Mouse (Mus musculus) MEL (cell line): Measurements from ENCODE around the gene Ezr. TPM values are rescaled to one million over a fixed set of nuclear protein-coding genes. Genes with fewer than 3 reads are reported as not detected.
A peak's percentile ranks its signal among the peaks of the same experiment; 100 is the strongest.

Experiments used
- DNase-seq: peaks from one replicate; pipeline ENCODE4 v3.0.0; 2011; ENCODE audit warnings: low read depth, low spot score
- H3K27ac ChIP-seq: 2 replicates; pipeline ENCODE4 v1.5.1; 2012; ENCODE audit warnings: low read depth, mild to moderate bottlenecking, control low read depth, low read length, moderate library complexity; ENCODE audit not compliant: control insufficient read depth
- H3K27me3 ChIP-seq, 2 experiments: fragments of 150-350 bp in 1 of 2; sonication (generic) in 1 of 2; 2 replicates each; pipeline ENCODE4 v1.6.1; 2012; ENCODE audit warnings: low read length in 2 of 2, mild to moderate bottlenecking in 2 of 2, improper control_type of control experiment in 1 of 2, moderate library complexity in 1 of 2; ENCODE audit not compliant: insufficient read depth in 2 of 2, control insufficient read depth in 1 of 2
- H3K36me3 ChIP-seq, 2 experiments: 2 replicates each; pipeline ENCODE4 v1.6.1; 2012 to 2014; ENCODE audit warnings: low read length in 2 of 2, improper control_type of control experiment in 1 of 2, inconsistent platforms in 1 of 2, mild to moderate bottlenecking in 1 of 2; ENCODE audit not compliant: insufficient read depth in 2 of 2, control insufficient read depth in 1 of 2
- H3K4me1 ChIP-seq, 2 experiments: fragments of 150-350 bp in 1 of 2; sonication (generic) in 1 of 2; 2 replicates each; pipeline ENCODE4 v1.6.1; 2012; ENCODE audit warnings: low read length in 2 of 2, improper control_type of control experiment in 1 of 2, mild to moderate bottlenecking in 1 of 2; ENCODE audit not compliant: insufficient read depth in 2 of 2, control insufficient read depth in 1 of 2
- H3K4me3 ChIP-seq, 2 experiments: fragments of 150-350 bp in 1 of 2; sonication (generic) in 1 of 2; 2 replicates each; pipeline ENCODE4 v1.5.1; 2012; ENCODE audit warnings: low read depth in 2 of 2, low read length in 2 of 2, mild to moderate bottlenecking in 2 of 2, moderate library complexity in 2 of 2, control low read depth in 1 of 2, improper control_type of control experiment in 1 of 2; ENCODE audit not compliant: control insufficient read depth in 1 of 2, insufficient read depth in 1 of 2
- H3K79me2 ChIP-seq: 2 replicates; pipeline ENCODE4 v1.6.1; 2012; ENCODE audit warnings: mild to moderate bottlenecking, low read length, moderate library complexity; ENCODE audit not compliant: control insufficient read depth, poor library complexity, insufficient read depth
- H3K9ac ChIP-seq: 2 replicates; pipeline ENCODE4 v1.6.1; 2012; ENCODE audit warnings: low read depth, mild to moderate bottlenecking, control low read depth, low read length, moderate library complexity; ENCODE audit not compliant: control insufficient read depth, poor library complexity, severe bottlenecking
- H3K9me3 ChIP-seq: fragments of 150-350 bp; sonication (generic); replicated peaks from 2 replicates; pipeline ENCODE4 v1.6.1; 2012; ENCODE audit warnings: mild to moderate bottlenecking, low read length, improper control_type of control experiment, moderate library complexity; ENCODE audit not compliant: insufficient read depth
- BHLHE40 ChIP-seq: IDR thresholded peaks from 2 replicates; pipeline ENCODE4 v1.6.1; 2012; ENCODE audit warnings: low read depth, mild to moderate bottlenecking, inconsistent platforms, low read length, improper control_type of control experiment, borderline replicate concordance
- CHD2 ChIP-seq: IDR thresholded peaks from 2 replicates; pipeline ENCODE4 v1.6.1; 2011; ENCODE audit warnings: low read length, improper control_type of control experiment
- EP300 ChIP-seq, 2 experiments: IDR thresholded peaks; 2 replicates each; pipeline ENCODE4 v1.6.1; 2011; ENCODE audit warnings: improper control_type of control experiment in 2 of 2, low read length in 2 of 2, low read depth in 1 of 2, mild to moderate bottlenecking in 1 of 2
- ETS1 ChIP-seq: IDR thresholded peaks from 2 replicates; pipeline ENCODE4 v1.6.1; 2012; ENCODE audit warnings: low read depth, mild to moderate bottlenecking, inconsistent platforms, low read length, improper control_type of control experiment, moderate library complexity
- GABPA ChIP-seq: IDR thresholded peaks from 2 replicates; pipeline ENCODE4 v1.6.1; 2012; ENCODE audit warnings: low read depth, mild to moderate bottlenecking, inconsistent platforms, low read length, improper control_type of control experiment, moderate library complexity
- GATA1 ChIP-seq: IDR thresholded peaks from 2 replicates; pipeline ENCODE4 v1.6.1; 2011; ENCODE audit warnings: low read depth, low read length, improper control_type of control experiment
- HCFC1 ChIP-seq: IDR thresholded peaks from 2 replicates; pipeline ENCODE4 v1.6.1; 2012; ENCODE audit warnings: low read depth, mild to moderate bottlenecking, inconsistent platforms, low read length, improper control_type of control experiment, moderate library complexity
- JUND ChIP-seq: IDR thresholded peaks from 2 replicates; pipeline ENCODE4 v1.6.1; 2011; ENCODE audit warnings: low read depth, mild to moderate bottlenecking, improper control_type of control experiment, low read length
- KAT2A ChIP-seq: conservative IDR thresholded peaks from 2 replicates; pipeline ENCODE4 v1.6.1; 2012; ENCODE audit warnings: low read depth, low read length, improper control_type of control experiment, inconsistent platforms
- MAZ ChIP-seq: IDR thresholded peaks from 2 replicates; pipeline ENCODE4 v1.6.1; 2012; ENCODE audit warnings: low read depth, mild to moderate bottlenecking, inconsistent platforms, low read length, improper control_type of control experiment
- MEF2A ChIP-seq: IDR thresholded peaks from 2 replicates; pipeline ENCODE4 v1.6.1; 2014; ENCODE audit warnings: low read depth, mild to moderate bottlenecking, inconsistent platforms, low read length, improper control_type of control experiment; ENCODE audit not compliant: poor library complexity, insufficient replicate concordance, severe bottlenecking; ENCODE audit errors: extremely low read depth
- MXI1 ChIP-seq: IDR thresholded peaks from 2 replicates; pipeline ENCODE4 v1.6.1; 2011; ENCODE audit warnings: mild to moderate bottlenecking, low read depth, low read length, improper control_type of control experiment
- MYB ChIP-seq: IDR thresholded peaks from 2 replicates; pipeline ENCODE4 v1.6.1; 2011; ENCODE audit warnings: mild to moderate bottlenecking, low read depth, low read length, improper control_type of control experiment
- MYC ChIP-seq: IDR thresholded peaks from 2 replicates; pipeline ENCODE4 v1.6.1; 2011; ENCODE audit warnings: low read depth, mild to moderate bottlenecking, low read length, improper control_type of control experiment, moderate library complexity
- NELFE ChIP-seq: IDR thresholded peaks from 2 replicates; pipeline ENCODE4 v1.6.1; 2011; ENCODE audit warnings: low read depth, low read length, improper control_type of control experiment
- NRF1 ChIP-seq: IDR thresholded peaks from 2 replicates; pipeline ENCODE4 v1.6.1; 2014; ENCODE audit warnings: low read depth, mild to moderate bottlenecking, inconsistent platforms, low read length, improper control_type of control experiment, moderate library complexity; ENCODE audit not compliant: poor library complexity, insufficient read depth, severe bottlenecking
- RAD21 ChIP-seq: IDR thresholded peaks from 2 replicates; pipeline ENCODE4 v1.6.1; 2011; ENCODE audit warnings: mild to moderate bottlenecking, low read depth, low read length, improper control_type of control experiment
- SIN3A ChIP-seq: IDR thresholded peaks from 2 replicates; pipeline ENCODE4 v1.6.1; 2012; ENCODE audit warnings: low read length, improper control_type of control experiment, inconsistent platforms
- SMC3 ChIP-seq: IDR thresholded peaks from 2 replicates; pipeline ENCODE4 v1.6.1; 2011; ENCODE audit warnings: low read depth, low read length, improper control_type of control experiment
- TAL1 ChIP-seq: IDR thresholded peaks from 2 replicates; pipeline ENCODE4 v1.6.1; 2012; ENCODE audit warnings: mild to moderate bottlenecking, inconsistent platforms, low read length, moderate library complexity, mixed read lengths
- TCF12 ChIP-seq: IDR thresholded peaks from 2 replicates; pipeline ENCODE4 v1.6.1; 2014; ENCODE audit warnings: low read depth, mild to moderate bottlenecking, inconsistent platforms, low read length, improper control_type of control experiment, moderate library complexity
- UBTF ChIP-seq: IDR thresholded peaks from 2 replicates; pipeline ENCODE4 v1.6.1; 2012; ENCODE audit warnings: low read depth, mild to moderate bottlenecking, inconsistent platforms, low read length, improper control_type of control experiment, moderate library complexity, borderline replicate concordance; ENCODE audit not compliant: insufficient read depth
- USF1 ChIP-seq: IDR thresholded peaks from 2 replicates; pipeline ENCODE4 v1.6.1; 2014; ENCODE audit warnings: low read depth, mild to moderate bottlenecking, inconsistent platforms, low read length, improper control_type of control experiment, moderate library complexity
- ZKSCAN1 ChIP-seq: IDR thresholded peaks from 2 replicates; pipeline ENCODE4 v1.6.1; 2012; ENCODE audit warnings: low read depth, mild to moderate bottlenecking, inconsistent platforms, low read length, improper control_type of control experiment, moderate library complexity
- ZMIZ1 ChIP-seq: IDR thresholded peaks from 2 replicates; pipeline ENCODE4 v1.6.1; 2012; ENCODE audit warnings: low read depth, mild to moderate bottlenecking, inconsistent platforms, low read length, improper control_type of control experiment, moderate library complexity
- ZNF384 ChIP-seq: IDR thresholded peaks from 2 replicates; pipeline ENCODE4 v1.6.1; 2012; ENCODE audit warnings: low read depth, mild to moderate bottlenecking, inconsistent platforms, low read length, improper control_type of control experiment
- polyA plus RNA-seq, 2 experiments: library from polyadenylated mRNA; stranded (reverse) in 1 of 2; unstranded in 1 of 2; fragments of >175 nt in 1 of 2; fragments of >200 nt in 1 of 2; gene quantifications; 2 replicates each; pipeline versions ENCODE4 v1.2.1 to v1.2.4; 2012; ENCODE audit warnings: low replicate concordance in 2 of 2, low read depth in 1 of 2; ENCODE audit not compliant: insufficient read length in 2 of 2, insufficient read depth in 1 of 2, missing spikeins in 1 of 2
- total RNA-seq: library from RNA; depleted of rRNA; stranded (reverse); fragments of 300-350 nt; gene quantifications from 2 replicates; pipeline ENCODE4 v1.2.3, GENCODE M21; 2012

Ezr gene
- total and polyA plus RNA-seq, 3 experiments = 48.7 to 88.7 TPM; not detected in 1

DNA sequence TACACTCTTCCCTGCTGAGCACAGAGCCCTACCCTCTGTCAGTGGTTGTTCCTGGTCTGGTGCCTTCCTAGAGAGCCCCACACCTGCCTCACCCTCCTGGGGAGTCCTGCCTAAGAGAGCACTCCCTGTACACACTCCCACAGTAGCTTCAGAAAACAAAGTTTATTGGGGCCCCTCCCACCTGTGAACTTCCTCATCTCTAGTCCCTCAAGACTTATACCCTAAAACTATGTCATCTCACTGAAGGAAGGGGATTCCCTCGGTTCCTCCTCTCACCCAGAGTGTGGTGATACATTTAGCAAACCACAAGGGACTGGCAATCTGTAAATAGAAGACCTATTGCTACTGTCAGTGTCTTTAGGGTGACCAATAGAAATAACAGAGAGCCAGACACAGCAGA is 33.6 kb upstream of the Ezr start:
- Histone ChIP-seq H3K27me3 (no peaks in the 10 kb centered on the region), H3K9me3 (no peaks in the 10 kb centered on the region), H3K79me2 (no peaks in the 10 kb centered on the region), H3K4me3 (no peak overlapping the region), H3K9ac (no peak overlapping the region), H3K36me3 (peaks cover 0 to 5% of the 10 kb centered on the region in 2 experiments; a peak in 2 of 4 replicates), H3K4me1 (peaks cover 3 to 19% of the 10 kb centered on the region in 2 experiments; a peak in 3 of 4 replicates), H3K27ac (no peak overlapping the region)
- peak; percentile 74 for DNase-seq
- no peak for TF ChIP-seq SIN3A
- TF ChIP-seq ETS1 = no peak
- no peak for TF ChIP-seq KAT2A
- TF ChIP-seq SMC3 = no peak
- TF ChIP-seq CHD2 = no peak
- no peak for TF ChIP-seq NELFE
- TF ChIP-seq UBTF = no peak
- no peak for TF ChIP-seq RAD21
- TF ChIP-seq TCF12 = no peak
- TF ChIP-seq USF1 = no peak
- no peak for TF ChIP-seq ZNF384
- TF ChIP-seq ZKSCAN1 = no peak
- no peak for TF ChIP-seq BHLHE40
- no peak for TF ChIP-seq GABPA
- TF ChIP-seq HCFC1 = no peak
- TF ChIP-seq GATA1 = no peak
- no peak for TF ChIP-seq MXI1
- TF ChIP-seq MAZ = no peak
- TF ChIP-seq JUND = no peak

DNA sequence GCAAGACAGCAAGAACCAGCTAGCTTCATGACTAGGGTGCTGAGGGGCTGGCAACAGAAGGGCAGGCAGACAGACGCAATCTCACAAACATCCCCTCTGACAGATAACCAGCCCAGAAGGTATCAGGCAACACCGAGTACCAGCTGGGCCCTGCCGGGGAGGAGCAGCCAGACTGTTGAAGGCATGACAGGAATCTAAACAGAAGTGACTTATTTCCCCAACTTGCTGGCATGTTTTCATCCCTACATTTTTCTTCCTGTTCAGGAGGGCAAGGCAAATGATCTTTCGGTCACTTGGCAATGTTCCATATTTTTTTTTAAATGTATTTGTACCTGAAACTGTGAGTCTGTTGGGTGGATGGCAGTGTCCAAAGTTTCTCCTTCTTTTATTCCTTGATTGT is 32.1 kb upstream of the Ezr start:
- Histone ChIP-seq H3K27ac (no peak overlapping the region), H3K9ac (no peak overlapping the region)

More for the DNA sequence above, 32.1 kb upstream of the Ezr start:
- H3K9me3 ChIP-seq = no peaks in the 10 kb centered on the region
- H3K4me1 ChIP-seq = peaks cover 3 to 19% of the 10 kb centered on the region in 2 experiments; a peak in 3 of 4 replicates
- no peak overlapping the region for H3K4me3 ChIP-seq
- H3K36me3 ChIP-seq = peaks cover 0 to 5% of the 10 kb centered on the region in 2 experiments; a peak in 2 of 4 replicates
- H3K79me2 ChIP-seq = no peaks in the 10 kb centered on the region
- TF ChIP-seq ZNF384 (peak; percentile 43), CHD2 (no peak), MYC (no peak), USF1 (no peak), EP300 (IDR thresholded peaks at IDR 0.05; ENCODE audit: low read depth in 1 of 2, low read length in 2 of 2) (peak; percentile 2 to 37; a peak in 2 of 4 replicates), TAL1 (no peak), ZMIZ1 (no peak), TCF12 (0 out of 2 replicates have a peak, but pooled peaks have one; percentile 14), MYB (no peak), MEF2A (no peak), ETS1 (peak; percentile 62), NRF1 (no peak)
- TF ChIP-seq, all 39 proteins: peak for 4
- H3K27me3 ChIP-seq = no peaks in the 10 kb centered on the region
- peak; percentile 37 for DNase-seq
